Mouse (Mus musculus) ZHBTc4 (cell line): Measurements from ENCODE around the gene Swsap1.

Experiments used
- DNase-seq: peaks from one replicate; pipeline ENCODE4 v3.0.0-alpha.2; 2011; ENCODE audit warnings: low read depth, low spot score

Swsap1 gene

DNA sequence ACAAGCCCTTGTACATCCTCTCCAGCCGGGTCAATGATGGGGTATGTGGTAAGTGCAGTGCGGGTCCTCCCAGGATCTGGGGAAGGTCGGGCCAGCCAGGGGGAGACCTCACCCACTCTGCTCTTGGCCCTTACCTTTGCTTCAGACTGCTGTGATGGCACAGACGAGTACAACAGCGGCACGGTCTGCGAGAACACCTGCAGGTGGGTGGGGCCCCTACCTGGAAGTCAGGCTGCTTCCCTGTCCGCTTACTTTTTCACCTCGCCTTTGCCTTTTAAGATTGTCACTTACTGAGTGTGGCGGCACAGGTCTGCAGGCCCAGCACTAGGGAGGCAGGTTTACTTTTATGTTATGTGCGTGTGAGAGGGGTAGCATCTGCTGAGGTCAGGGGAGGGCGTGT lies 49.0 kb downstream of the Swsap1 start:
- no peak for DNase-seq
